Mouse (Mus musculus): ENCODE measurements around the gene Cops7a.
A peak's percentile ranks its signal among the peaks of the same experiment; 100 is the strongest.

Gene Cops7a

DNA sequence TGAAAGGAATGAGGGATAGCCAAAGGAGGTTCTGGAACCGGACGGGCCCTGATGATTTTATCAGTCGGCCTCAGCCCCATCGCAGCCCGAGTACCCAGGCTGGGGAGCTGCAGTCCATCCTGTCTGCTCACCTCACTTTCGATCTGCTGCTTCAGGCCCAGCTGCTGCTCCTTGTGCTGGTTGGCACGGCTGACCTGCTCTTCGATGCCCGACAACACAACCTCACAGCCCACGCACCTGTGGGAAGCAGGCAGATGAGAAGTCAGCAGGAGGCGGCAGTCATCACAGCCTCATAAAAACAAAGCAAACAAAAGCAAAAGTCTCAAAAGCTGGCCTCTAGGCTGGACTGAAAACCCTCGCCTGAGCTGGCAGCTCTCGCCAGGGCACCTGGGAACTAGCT, 5.4 kb downstream of the Cops7a start:
- no peak for DNase-seq (ENCODE audit: low read depth, low spot score)

DNA sequence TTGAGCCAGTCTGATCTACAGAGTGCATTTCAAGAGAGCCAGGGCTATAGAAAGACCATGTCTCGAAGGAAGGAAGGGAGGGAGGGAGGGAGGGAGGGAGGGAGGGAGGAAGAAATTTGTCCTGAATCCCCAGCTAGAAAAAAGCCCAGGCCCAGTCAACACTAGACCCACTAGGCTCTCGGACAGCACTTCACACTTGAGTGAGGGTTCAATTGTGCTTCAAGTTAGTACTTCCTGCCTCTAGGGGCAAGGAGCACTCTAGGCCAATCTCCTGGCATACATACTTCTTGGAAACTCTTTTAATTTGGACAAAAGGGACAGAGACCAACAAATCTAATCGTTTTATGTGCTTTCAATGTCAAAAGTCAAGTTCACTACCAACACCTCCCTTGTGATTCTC, 7.2 kb downstream of the Cops7a start:
- no peak for DNase-seq (ENCODE audit: low read depth, low spot score)

DNA sequence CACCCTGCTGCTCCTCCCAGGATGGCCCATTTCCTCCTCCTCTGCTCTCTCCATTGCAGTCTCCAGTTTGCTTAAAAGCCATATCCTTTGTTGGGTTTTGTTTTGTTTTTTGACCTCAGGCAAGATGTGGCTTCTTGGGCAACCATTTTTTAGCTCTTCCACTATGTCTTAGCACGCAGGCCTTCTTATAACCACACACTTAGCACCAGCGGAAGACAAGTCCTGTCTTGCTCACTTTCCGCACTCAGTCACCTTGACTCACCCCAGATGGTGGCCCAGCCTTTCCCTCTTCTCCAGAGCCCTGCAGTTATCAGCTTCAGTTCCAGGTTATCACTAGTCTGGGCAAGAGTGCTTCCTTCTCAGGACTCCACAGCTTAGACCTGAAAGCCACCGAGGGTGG, 10.1 kb downstream of the Cops7a start:
- peak; percentile 56 for DNase-seq (ENCODE audit: low read depth, low spot score)

DNA sequence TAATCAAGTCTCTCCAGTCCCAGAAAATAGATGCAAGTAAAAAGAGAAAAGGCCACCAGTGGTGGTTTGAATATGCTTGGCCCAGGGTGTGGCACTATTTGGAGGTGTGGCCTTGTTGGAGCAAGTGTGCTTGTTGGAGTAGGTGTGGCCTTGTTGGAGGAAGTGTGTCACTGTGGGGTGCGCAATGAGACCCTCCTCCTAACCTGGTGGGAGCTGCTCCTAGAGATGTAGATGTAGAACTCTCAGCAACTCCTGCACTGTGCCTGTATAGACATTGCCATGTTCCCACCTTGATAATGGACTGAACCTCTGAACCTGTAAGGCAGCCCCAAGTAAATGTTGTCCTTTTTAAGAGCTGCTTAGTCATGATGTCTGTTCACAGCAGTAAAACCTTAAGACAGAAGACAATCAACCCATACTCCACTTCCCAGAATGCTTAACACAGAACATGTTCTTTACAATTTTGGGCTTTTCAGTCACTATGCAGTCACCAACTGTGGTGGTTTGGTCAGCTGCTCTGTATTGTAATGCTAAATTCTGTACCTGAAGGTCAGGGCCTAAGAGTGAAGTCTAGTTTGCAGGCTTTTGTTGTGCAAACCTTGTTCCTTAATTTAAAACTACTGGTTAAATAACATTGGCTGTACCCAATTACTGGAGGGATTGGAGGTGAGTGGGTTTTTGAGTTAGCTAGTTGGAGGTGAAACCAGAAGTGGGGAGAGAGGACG, 11.2 kb downstream of the Cops7a start:
- peak; percentile 89 for DNase-seq (ENCODE audit: low read depth, low spot score)

DNA sequence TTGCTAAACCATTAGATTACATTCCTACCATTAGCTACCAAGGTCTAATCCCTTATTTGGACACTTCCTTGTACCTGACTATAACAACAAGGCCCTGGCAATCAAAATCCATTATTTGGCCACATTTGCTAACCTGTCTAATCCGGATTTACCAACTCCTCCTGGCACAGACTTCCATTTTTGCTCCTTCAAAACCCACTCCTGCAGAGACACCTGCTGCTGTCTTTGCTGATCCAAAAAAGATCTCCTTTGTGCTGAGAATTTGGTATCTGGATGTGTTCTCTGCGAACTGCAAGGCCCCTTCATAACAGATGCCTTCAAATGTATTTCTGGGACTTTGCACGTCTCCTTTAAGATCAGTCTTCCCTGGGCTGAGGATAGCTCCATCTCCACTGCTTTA, 21.8 kb downstream of the Cops7a start:
- DNase-seq (ENCODE audit: low read depth, low spot score): peak; percentile 49

DNA sequence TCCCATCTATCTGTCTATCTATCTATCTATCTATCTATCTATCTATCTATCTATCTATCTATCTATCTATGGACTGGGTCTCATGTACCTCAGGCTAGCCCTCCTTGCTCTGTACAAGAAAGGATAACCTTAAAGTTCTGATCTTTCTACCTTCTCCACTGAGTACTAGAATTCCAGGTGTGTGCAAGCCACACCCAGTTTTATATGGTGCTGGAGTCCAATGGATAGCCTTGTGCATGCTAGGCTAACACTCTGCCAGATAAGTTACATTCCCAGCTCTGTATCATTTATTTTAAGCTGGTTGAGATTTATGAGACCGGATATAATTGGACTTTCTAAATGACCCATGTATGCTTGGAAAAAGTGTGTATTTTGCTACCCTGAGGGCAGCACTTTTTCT, 23.7 kb downstream of the Cops7a start:
- no peak for DNase-seq (ENCODE audit: low read depth, low spot score)

DNA sequence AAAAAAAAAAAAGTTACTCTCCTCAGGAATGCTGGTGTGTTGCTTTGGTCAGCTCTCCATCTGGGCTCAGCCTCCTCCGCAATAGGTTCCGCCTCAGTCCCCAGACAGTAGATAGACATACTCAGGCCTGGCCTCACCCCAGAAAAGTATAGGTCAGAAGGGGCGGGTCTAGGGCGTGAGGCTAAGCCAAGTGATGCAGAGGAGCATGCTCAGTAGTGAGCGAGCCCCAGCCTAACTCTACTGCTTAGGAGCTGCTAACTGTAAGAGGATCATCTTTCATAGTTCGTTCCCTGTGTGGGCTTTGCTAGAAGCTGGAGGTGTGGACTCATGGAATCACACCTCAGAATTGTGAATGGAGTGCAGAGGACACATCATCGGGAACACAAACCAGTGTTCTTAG, 26.8 kb downstream of the Cops7a start:
- peak; percentile 57 for DNase-seq (ENCODE audit: low read depth, low spot score)

DNA sequence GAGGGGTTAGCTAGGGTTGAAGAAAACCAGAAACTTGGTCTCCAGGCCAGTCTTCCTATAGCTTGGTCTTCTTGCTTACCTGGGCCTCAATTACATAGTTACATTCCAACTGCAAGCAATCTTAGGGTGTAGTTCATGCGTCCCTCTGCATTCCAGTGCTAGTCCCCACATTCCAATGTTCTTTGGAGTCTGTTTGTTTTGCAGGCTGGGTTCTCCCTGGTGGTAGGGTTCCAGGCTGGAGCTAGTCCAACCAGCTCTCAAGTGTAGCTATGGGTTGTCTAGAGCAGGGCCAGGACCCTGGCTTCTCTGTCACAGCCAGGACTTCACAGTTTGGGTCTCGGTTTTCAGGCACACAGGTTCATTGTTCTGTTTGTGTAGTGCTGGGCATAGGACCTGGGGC, 27.8 kb downstream of the Cops7a start:
- DNase-seq (ENCODE audit: low read depth, low spot score): no peak

DNA sequence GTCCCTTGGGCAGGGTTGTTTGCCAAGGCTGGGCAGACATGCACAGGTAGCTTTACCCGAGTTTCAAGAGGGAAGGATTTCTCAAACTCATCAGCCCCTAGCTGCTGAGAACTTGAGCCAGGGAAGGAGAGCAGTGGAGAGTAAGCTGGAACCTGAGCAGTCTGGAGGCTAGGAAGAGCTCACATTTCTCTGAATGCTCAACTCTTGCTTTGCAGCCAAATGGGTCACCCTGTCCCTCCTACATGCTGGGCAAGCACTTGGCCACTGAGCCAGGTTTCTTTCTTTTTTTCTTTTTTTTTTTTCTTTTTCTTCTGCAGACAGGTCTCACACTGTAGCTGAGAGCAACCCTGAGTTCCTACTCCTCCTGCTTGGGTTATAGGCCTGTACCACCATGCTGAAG, 28.7 kb downstream of the Cops7a start:
- no peak for DNase-seq (ENCODE audit: low read depth, low spot score)

DNA sequence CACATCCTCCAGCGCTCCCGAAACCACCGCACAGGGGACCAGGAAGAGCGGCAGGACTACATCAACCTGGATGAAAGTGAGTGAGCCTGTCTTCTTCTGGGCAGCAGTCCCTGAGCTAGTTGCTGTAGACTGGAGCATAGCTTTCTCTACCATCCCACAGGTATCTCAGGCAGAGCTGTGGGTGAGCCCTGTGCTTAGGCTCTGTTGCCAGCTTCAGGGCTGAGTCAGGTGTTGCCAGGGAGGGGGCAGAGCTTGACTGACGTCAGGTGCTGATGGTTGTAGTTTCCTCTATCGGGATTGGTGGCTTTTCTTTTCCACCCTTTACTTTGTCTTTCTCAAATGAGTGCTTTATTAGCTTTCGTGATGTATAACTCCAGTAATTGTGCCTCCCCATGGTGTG, 30.7 kb downstream of the Cops7a start:
- DNase-seq (ENCODE audit: low read depth, low spot score): no peak

DNA sequence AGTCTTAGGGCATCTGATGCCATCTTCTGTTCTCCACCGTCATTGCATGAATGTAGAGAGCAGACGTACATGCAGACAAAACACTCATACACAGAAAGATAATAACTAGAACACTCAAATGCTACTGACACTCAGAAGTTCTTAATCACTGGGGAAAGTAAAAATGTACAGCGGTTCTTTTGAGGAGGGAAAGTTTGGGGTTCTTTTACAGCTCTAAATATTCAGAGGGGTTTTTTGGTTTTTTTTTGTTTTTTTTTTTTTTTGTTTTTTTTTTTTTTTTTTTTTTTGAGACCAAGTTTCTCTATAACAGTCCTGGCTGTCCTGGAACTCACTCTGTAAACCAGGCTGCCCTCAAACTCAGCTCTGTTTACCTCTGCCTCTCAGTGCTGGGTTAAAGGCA, 32.2 kb downstream of the Cops7a start:
- no peak for DNase-seq (ENCODE audit: low read depth, low spot score)

DNA sequence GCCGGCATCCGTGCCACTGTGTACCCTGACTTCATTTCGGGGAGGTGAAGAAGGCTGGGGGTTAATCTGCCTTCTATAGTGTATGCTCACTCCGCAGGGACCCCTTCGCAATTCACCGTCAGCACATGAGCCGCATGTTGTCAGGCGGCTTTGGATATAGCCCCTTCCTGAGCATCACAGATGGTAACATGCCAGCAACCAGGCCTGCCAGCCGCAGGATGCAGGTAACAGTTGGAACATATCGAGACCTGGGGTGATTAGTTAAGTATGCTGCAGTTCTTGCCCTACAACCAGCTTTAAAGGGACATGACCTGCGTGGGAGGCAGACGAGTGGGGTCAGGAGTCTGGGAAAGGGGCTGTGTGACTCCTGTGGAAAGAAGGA, 33.0 kb downstream of the Cops7a start:
- DNase-seq (ENCODE audit: low read depth, low spot score): no peak

DNA sequence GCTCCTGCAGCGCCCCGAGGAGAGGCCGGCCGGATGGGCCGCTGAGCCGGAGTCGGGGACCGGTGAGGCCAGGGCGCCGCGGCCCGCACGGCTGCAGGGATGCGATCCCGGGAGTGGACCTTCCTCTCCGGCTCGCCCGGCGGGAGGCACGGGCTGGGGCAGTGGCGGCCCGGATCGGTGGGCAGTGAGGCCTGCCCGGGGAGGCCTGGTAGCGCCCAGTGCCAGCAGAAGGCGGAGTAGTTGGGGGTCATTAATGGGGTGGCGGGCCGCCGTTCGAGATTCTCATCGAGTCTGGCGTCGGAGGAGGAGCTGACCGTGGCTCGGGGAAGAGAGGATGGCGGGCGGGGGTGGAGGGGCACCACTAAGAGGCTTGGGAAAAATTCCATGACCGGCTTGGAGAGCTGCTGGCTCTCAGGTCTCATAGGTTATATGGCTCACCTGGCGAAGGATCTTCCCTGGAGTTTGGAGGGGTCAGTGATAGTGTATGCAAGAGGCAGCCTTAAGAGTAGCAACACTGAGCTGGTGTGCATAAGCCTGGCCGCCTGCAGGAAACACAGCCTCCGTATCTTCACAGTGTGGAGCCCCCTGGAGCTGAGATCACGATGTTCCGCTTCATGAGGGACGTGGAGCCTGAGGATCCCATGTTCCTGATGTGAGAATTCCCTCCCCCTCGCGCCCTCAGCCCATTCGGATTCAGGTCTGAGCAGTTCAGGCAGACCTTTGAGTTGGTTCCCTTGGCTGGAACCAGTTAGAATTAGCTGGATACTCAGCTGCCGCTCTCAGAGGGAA, 33.6 kb downstream of the Cops7a start:
- peak; percentile 67 for DNase-seq (ENCODE audit: low read depth, low spot score)

DNA sequence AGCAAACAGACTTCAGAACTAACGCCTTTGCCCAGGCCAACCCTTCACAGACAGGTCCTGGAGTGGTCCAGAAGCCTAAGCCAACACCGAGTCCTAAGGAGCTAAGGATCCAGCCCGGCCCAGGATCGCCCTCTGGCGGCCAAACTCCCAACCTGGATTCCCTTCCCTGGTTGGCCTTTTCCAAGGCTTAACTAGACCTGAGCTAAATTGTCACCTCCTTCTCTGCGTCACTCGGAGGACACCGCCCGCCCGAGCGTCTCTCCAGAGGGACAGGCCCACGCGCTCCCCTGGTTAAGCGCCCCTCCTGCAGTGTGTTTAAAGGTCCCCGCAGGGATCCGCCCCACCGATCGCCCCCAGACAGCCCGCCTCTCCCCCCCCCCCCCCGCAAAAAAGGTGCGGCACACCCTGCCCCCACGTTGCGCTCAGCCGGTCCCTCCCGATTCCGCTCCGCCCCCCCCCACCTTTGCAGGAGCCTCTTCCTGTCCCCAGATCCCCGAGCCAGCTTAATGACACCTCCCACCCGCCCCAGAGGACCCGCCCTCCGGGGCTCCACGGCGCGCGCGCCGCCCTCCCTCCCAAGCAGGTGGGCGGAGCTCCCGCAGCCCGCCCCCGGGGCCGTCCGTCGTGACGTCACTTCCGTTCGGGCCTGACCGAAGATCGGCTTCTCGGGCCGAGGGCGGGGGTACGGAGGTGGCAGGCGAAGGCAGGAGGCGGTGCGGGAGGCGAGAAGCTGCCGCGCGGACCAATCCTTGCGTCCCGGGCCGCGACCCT, 34.4 kb downstream of the Cops7a start, which contains the start of gene Mlf2:
Gene Mlf2 (plus strand): TSS at position 633 of the 771 bp plus-strand sequence.
- DNase-seq (ENCODE audit: low read depth, low spot score): peak; percentile 99

DNA sequence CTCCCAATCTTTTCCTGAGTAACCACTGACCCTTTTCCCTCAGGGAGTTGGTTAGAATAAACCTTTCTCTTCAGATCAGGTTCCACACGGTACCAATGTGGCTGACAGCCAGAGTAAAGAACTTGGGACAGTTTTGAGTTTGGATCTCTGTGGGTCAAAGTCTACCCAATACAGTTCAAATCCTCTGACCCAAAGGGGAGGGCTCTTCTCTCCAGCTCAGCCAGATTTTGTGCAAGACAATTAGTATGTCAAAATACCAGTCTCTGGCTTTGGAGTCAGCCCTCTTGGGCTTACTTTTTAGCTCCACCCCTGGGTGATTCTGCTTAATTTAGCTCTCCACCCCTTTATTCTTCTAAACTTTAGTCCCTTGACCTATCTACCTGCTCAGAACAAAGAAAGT, 35.1 kb downstream of the Cops7a start:
- DNase-seq (ENCODE audit: low read depth, low spot score): no peak

DNA sequence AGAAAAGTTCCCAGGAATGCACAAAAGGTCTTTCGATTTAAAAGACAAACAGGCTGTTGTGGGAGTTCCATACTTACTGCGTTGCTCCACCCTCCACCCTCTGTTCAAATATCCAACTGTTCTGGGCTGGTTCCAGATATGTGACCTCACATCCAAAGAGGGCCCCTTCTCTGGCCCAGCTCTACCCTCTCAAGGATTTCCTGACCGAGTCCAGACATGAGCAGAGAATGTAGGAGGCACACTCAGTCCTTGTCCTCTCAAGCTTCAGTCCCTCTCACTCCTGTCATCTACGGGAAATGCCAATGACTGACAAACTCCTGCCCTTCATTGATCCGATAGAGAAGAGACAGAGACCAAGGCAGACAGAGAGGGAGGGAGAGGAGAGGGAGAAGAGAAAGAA, 39.4 kb downstream of the Cops7a start:
- DNase-seq (ENCODE audit: low read depth, low spot score): no peak

DNA sequence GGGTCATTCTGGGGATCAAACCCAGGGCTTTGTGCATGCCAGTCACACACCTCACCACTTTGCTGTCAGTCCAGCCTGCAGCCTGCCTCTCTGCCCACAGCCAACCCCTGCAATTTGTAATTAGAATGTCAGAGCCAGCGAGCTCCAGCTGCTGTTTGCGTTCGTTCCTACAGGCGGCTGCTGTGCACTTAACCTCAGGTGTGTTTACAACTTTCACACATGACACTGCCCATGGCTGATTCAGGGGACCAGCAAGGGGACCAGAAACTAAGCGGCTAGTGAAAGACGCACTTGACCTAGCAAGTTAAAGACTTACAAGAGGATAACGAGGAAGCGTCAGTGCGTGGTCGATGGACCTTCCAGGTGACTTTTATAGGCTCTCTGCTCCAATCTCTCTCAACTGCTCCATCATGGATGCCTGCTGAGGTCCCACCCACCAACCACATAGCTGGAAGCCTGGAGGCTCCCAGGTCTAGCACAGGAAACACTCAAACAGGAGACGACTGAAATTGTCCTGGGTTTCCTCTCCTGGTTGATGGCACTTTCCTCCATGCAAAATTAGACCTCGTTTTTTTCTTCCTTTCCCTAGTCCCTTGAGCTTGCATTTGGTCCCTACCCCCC, 40.1 kb downstream of the Cops7a start:
- no peak for DNase-seq (ENCODE audit: low read depth, low spot score)

DNA sequence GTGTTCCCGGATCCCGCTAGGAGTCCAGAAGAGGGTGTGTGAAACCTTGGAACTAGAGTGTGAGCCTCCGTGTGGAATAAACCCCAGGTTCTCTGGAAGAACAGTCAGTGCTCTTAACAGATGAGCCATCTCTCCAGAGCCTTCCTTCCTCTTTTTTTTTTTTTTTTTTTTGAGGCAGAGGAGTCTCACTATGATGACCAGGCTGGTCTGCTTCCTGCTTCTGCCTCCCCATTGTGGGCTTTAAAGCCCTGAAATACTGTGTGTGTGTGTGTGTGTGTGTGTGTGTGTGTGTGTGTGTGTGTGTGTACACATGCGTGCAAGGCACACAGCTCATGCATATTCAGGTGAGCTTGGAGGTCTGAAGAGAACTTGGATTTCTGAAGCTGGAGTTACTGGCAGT, 43.8 kb downstream of the Cops7a start:
- DNase-seq (ENCODE audit: low read depth, low spot score): no peak

DNA sequence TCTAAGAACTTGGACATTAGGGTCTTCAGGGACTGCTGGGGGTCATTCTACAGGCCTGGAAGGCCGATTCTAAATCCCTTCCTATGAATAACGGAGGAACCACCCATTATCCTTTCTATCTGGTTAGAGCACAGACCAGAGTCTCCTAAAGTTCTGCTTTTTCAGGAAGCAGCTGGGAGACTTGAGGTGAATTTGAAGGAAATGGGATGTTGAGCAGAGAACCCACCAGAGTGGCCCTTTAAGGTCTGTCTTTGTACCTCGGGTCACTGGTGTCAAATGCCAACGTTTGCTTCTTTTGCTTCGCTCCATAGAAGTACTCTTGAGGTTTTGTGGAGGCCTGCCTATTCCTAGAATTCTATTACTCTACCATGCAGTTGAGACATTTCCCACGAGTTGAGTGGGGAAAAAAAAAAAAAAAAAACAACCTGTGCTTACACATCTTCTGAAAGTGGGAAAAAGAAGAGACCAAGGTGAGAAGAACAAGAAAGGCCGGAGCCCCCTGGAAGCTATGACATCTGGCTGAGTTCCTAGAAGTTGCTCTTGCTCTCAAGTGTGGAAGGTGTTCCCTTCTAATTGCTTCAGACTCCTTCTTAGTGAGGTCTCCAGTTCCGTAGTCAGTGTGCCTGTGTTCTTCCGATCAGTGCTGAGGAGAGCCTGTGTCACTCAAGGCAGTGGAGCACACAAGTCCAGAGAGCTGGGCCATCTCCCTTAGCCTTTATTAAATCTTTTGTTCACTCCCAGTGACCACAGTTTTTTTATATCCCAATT, 44.8 kb downstream of the Cops7a start:
- no peak for DNase-seq (ENCODE audit: low read depth, low spot score)

DNA sequence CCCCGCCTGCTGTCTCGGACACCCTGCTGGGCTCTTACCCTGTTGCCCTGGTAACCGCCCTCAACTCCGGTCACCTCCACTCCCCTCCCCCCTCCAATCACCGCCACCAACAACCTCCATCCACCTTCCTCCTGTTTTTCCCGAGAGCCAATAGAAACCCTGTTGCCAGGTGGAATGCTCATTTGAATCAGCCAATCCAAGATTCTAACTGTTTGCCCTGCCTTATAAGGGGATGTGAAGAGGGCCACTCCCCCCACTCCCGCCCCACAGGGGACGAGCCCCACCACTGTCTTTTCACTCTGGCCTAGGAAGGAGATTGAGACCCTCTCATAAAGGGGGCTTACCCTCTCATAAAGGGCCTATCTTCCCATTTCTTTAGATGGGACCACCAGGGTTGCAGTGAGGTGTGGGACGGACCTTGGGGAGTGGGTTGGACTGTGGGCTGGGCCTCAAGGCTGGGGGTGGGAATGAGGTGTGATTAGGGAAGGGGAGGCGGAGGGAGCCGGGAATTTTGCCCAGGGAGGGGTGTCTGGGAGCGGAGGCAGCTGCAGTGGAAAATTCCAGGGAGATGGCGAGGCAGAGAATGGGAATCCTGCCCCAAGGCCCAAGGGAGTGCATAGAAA, 45.5 kb downstream of the Cops7a start, which contains the start of gene Ptms:
Gene Ptms (minus strand): TSS at position 409 of the 623 bp plus-strand sequence.
- peak; percentile 99 for DNase-seq (ENCODE audit: low read depth, low spot score)
